In the genomic region with DNA sequence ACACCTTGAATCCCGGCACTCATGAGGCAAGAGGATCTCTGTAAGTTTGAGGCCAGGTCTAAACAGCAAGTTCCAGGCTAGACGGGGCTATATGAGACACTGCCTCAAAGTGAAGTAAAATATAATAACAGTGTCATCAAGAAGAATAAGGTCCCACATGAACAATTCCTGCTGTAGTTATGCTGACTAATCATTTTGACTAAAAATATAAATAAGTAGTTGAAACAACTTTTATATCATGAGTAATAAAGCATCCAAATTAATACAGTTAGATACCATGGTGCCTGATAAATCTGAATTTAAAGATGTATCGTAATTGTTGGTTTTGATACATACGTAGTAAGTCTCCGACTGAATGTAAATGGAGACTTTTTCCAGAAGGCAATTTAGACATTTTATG, we compare ENCODE assay signal across 42 mouse cellular contexts. TPM values are rescaled to one million over a fixed set of nuclear protein-coding genes. Genes with fewer than 3 reads are reported as not detected.
"Had no signal": no experiment of that assay in that cellular context is flagged by ENCODE, and none has a peak within 500 bp of the region (broad histone marks: within the 10 kb centered on the region; RNA-seq: fewer than 3 reads in every experiment).

No protein-coding gene starts in this region.

- H3K36me3 ChIP-seq: limb, embryonic 10.5 days; limb, embryonic 12.5 days; limb, embryonic 13.5 days; limb, embryonic 15.5 days; liver, embryonic 12.5 days; liver, embryonic 13.5 days; liver, embryonic 15.5 days; lung, embryonic 15.5 days; midbrain, embryonic 10.5 days; midbrain, embryonic 12.5 days; midbrain, embryonic 13.5 days; midbrain, embryonic 15.5 days; neural tube, embryonic 12.5 days had no signal

- H3K4me2 ChIP-seq: limb, embryonic 12.5 days; limb, embryonic 13.5 days; limb, embryonic 15.5 days; liver, embryonic 11.5 days; liver, embryonic 12.5 days; liver, embryonic 13.5 days; liver, embryonic 15.5 days; lung, embryonic 14.5 days; lung, embryonic 15.5 days; midbrain, embryonic 11.5 days; midbrain, embryonic 12.5 days; midbrain, embryonic 13.5 days; midbrain, embryonic 15.5 days; neural tube, embryonic 12.5 days had no signal

- H3K4me1 ChIP-seq: limb, embryonic 10.5 days; limb, embryonic 12.5 days; limb, embryonic 13.5 days; limb, embryonic 15.5 days; neural tube, embryonic 12.5 days had no signal

- H3K27ac ChIP-seq: limb, embryonic 10.5 days; limb, embryonic 12.5 days; limb, embryonic 13.5 days; limb, embryonic 15.5 days; liver, embryonic 12.5 days; liver, embryonic 13.5 days; liver, embryonic 14.5 days; liver, embryonic 15.5 days; lung, embryonic 15.5 days; macrophage; midbrain, embryonic 10.5 days; midbrain, embryonic 12.5 days; midbrain, embryonic 13.5 days; midbrain, embryonic 15.5 days; neural tube, embryonic 12.5 days had no signal

- DNase-seq: left cerebral cortex, postnatal 4 days; liver; liver, embryonic 13.5 days; liver, postnatal 0 days; lung, adult 18-20 months; lung, adult 2 months; lung, embryonic 14.5 days; lung, postnatal 10 days; lung, postnatal 14 days; lung, postnatal 36 days; lung, postnatal 4 days; midbrain, embryonic 14.5 days had no signal

- H3K9me3 ChIP-seq: limb, embryonic 10.5 days; limb, embryonic 12.5 days; limb, embryonic 13.5 days; limb, embryonic 15.5 days; liver, embryonic 12.5 days; liver, embryonic 13.5 days; liver, embryonic 15.5 days; lung, embryonic 15.5 days; midbrain, embryonic 10.5 days; midbrain, embryonic 12.5 days; midbrain, embryonic 13.5 days; midbrain, embryonic 15.5 days; neural tube, embryonic 12.5 days had no signal

- H3K27me3 ChIP-seq: limb, embryonic 13.5 days; limb, embryonic 15.5 days; liver, embryonic 12.5 days; liver, embryonic 13.5 days; lung, embryonic 15.5 days; midbrain, embryonic 13.5 days; midbrain, embryonic 15.5 days; neural tube, embryonic 12.5 days had no signal

- H3K4me3 ChIP-seq: limb, embryonic 10.5 days; limb, embryonic 12.5 days; limb, embryonic 13.5 days; limb, embryonic 15.5 days; liver, embryonic 12.5 days; liver, embryonic 13.5 days; liver, embryonic 15.5 days; lung, embryonic 15.5 days; megakaryocyte, embryonic 14.5 days; midbrain, embryonic 10.5 days; midbrain, embryonic 12.5 days; midbrain, embryonic 13.5 days; midbrain, embryonic 15.5 days; myocyte; neural tube, embryonic 12.5 days had no signal

- H3K9ac ChIP-seq: limb, embryonic 12.5 days; limb, embryonic 13.5 days; limb, embryonic 15.5 days; liver, embryonic 12.5 days; liver, embryonic 13.5 days; liver, embryonic 14.5 days; liver, embryonic 15.5 days; liver, postnatal 0 days; lung, embryonic 14.5 days; lung, embryonic 15.5 days; midbrain, embryonic 12.5 days; midbrain, embryonic 13.5 days; midbrain, embryonic 15.5 days; neural tube, embryonic 12.5 days had no signal

RNA-seq across cellular contexts. Expression of a gene that starts 45.4 kb away (rescaled TPM):
- total RNA-seq: left cerebral cortex, postnatal 14 days; left cerebral cortex, postnatal 25 days; left cerebral cortex, postnatal 36 days; left cerebral cortex, postnatal 4 days; liver, adult 2 months; megakaryocyte progenitor cell, adult 5-6 weeks; megakaryocyte, adult 5-6 weeks; megakaryocyte-erythroid progenitor cell, adult 5-6 weeks; midbrain, postnatal 0 days; monocyte, adult 5-6 weeks had no signal
- polyA plus RNA-seq: liver, adult 2 months; liver, embryonic 11.5 days; liver, embryonic 12.5 days; liver, embryonic 13.5 days; liver, embryonic 14.5 days; liver, embryonic 15.5 days; liver, embryonic 16.5 days; liver, postnatal 0 days; lung, adult 2 months; macrophage; midbrain, embryonic 11.5 days; midbrain, embryonic 12.5 days; midbrain, embryonic 13.5 days; midbrain, embryonic 15.5 days; midbrain, embryonic 16.5 days; myocyte; neural tube, embryonic 11.5 days; neural tube, embryonic 12.5 days had no signal
